Mouse (Mus musculus): ENCODE results near the gene Apobec1.
"Not testable (repeated sequence)": the region's sequence is repeated elsewhere in the genome, so short reads cannot be mapped to it uniquely, and the experiment has no call there.

Gene Apobec1

GRCm38 (mm10) chr6:122560427-122560826, 41.8 kb downstream of the Apobec1 start:
- peak; percentile 54 to 73 for DNase-seq (ENCODE audit: low spot score in 2 of 2)

GRCm38 (mm10) chr6:122556959-122557561, 45.2 kb downstream of the Apobec1 start:
- peak; percentile 29 to 69 for DNase-seq (ENCODE audit: low spot score in 2 of 2)

- no peak for DNase-seq (ENCODE audit: low spot score in 2 of 2)
These were observed 47.0 kb downstream of the Apobec1 start for GRCm38 (mm10) chr6:122555266-122555665.

- no peak for DNase-seq (ENCODE audit: low spot score in 2 of 2)
These were observed 48.1 kb downstream of the Apobec1 start for GRCm38 (mm10) chr6:122554102-122554501.

GRCm38 (mm10) chr6:122553606-122554005, 48.6 kb downstream of the Apobec1 start, which contains the start of gene Aicda:
Gene Aicda (plus strand): TSS chr6:122553801.
- no peak for DNase-seq (ENCODE audit: low spot score in 2 of 2)

GRCm38 (mm10) chr6:122545948-122546347, 56.3 kb downstream of the Apobec1 start:
- DNase-seq (ENCODE audit: low spot score in 2 of 2), result no peak

- DNase-seq (ENCODE audit: low spot score in 2 of 2), result no peak
These were observed 56.9 kb downstream of the Apobec1 start for GRCm38 (mm10) chr6:122545289-122545882.

- no peak for DNase-seq (ENCODE audit: low spot score in 2 of 2)
These were observed 57.6 kb downstream of the Apobec1 start for GRCm38 (mm10) chr6:122544672-122545071.

- DNase-seq (ENCODE audit: low spot score in 2 of 2), result no peak
These were observed 58.7 kb downstream of the Apobec1 start for GRCm38 (mm10) chr6:122543574-122543973.

- DNase-seq (ENCODE audit: low spot score in 2 of 2), result not testable (repeated sequence)
These were observed 59.8 kb downstream of the Apobec1 start for GRCm38 (mm10) chr6:122542459-122542858.

- no peak for DNase-seq (ENCODE audit: low spot score in 2 of 2)
These were observed 62.7 kb downstream of the Apobec1 start for GRCm38 (mm10) chr6:122539564-122539963.

GRCm38 (mm10) chr6:122534032-122534431, 68.2 kb downstream of the Apobec1 start:
- DNase-seq (ENCODE audit: low spot score in 2 of 2), result no peak

- no peak for DNase-seq (ENCODE audit: low spot score in 2 of 2)
These were observed 69.4 kb downstream of the Apobec1 start for GRCm38 (mm10) chr6:122532883-122533302.

- DNase-seq (ENCODE audit: low spot score in 2 of 2), result no peak
These were observed 70.6 kb downstream of the Apobec1 start for GRCm38 (mm10) chr6:122531466-122532174.

GRCm38 (mm10) chr6:122528136-122528535, 74.1 kb downstream of the Apobec1 start:
- DNase-seq (ENCODE audit: low spot score in 2 of 2), result no peak

Measured in cerebellum, postnatal 4 days (tissue).